Mouse (Mus musculus) lung, embryonic 15.5 days (tissue): Measurements from ENCODE around the gene Nebl. TPM values are rescaled to one million over a fixed set of nuclear protein-coding genes. Genes with fewer than 3 reads are reported as not detected.

ENCODE experiments used
- ATAC-seq: fragments of 200-750 bp; cut with Nextera tagmentation; 2 replicates; pipeline ENCODE4 v1.8.0; 2017; ENCODE audit warnings: moderate number of reproducible peaks, borderline replicate concordance; ENCODE audit not compliant: low FRiP score, low TSS enrichment; ENCODE audit errors: extremely low read depth
- H3K27ac ChIP-seq: fragments of 300-500 bp; sonication (generic); 2 replicates; pipeline ENCODE4 v1.5.1; 2015; ENCODE audit warnings: moderate library complexity, mild to moderate bottlenecking, inconsistent platforms
- H3K27me3 ChIP-seq: fragments of 300-500 bp; sonication (generic); 2 replicates; pipeline ENCODE4 v1.6.1; 2015; ENCODE audit warnings: inconsistent platforms
- H3K36me3 ChIP-seq: fragments of 300-500 bp; sonication (generic); 2 replicates; pipeline ENCODE4 v1.6.1; 2015; ENCODE audit warnings: inconsistent platforms
- H3K4me1 ChIP-seq: fragments of 300-500 bp; sonication (generic); 2 replicates; pipeline ENCODE4 v1.6.1; 2015; ENCODE audit warnings: inconsistent platforms
- H3K4me2 ChIP-seq: fragments of 300-500 bp; sonication (generic); 2 replicates; pipeline ENCODE4 v1.6.1; 2015; ENCODE audit warnings: inconsistent platforms, mild to moderate bottlenecking, moderate library complexity
- H3K4me3 ChIP-seq: fragments of 300-500 bp; sonication (generic); 2 replicates; pipeline ENCODE4 v1.5.1; 2015; ENCODE audit warnings: mild to moderate bottlenecking, inconsistent platforms
- H3K9ac ChIP-seq: fragments of 300-500 bp; sonication (generic); 2 replicates; pipeline ENCODE4 v1.6.1; 2015; ENCODE audit warnings: inconsistent platforms
- H3K9me3 ChIP-seq: fragments of 300-500 bp; sonication (generic); 2 replicates; pipeline ENCODE4 v1.6.1; 2016; ENCODE audit warnings: inconsistent platforms
- WGBS: fragments of 180-500 bp; shearing (Covaris S2); methylation state at CpG from one replicate; pipeline ENCODE4 v1.1.7; 2015; 5-methylcytosine and 5-hydroxymethylcytosine counted together
- polyA plus RNA-seq: library from polyadenylated mRNA; unstranded; fragments of >200 nt; fragmentation: Nextera tagmentation; extraction: Ambion mirVana; gene quantifications from 2 replicates; pipeline ENCODE4 v1.2.1, GENCODE M21; 2015

Nebl gene
- polyA plus RNA-seq, 1 experiment from 2014 or later = 44.9 TPM

- Histone ChIP-seq H3K4me3 (no peak overlapping the region), H3K9ac (no peak overlapping the region), H3K27me3 (peaks cover 4% of the 10 kb centered on the region; the same call in 1 of the 2 replicates), H3K36me3 (no peaks in the 10 kb centered on the region), H3K4me1 (peaks cover 33% of the 10 kb centered on the region), H3K27ac (no peak overlapping the region), H3K9me3 (no peaks in the 10 kb centered on the region), H3K4me2 (no peak overlapping the region; the same call in 1 of the 2 replicates)
- WGBS = 46% methylated on average over 5 of the region's 5 CpGs
- ATAC-seq = no peak
Measured at GRCm38 (mm10) chr2:17724405-17724804, 6.9 kb downstream of the Nebl start.

GRCm38 (mm10) chr2:17723268-17724019 is 7.8 kb downstream of the Nebl start:
- Histone ChIP-seq H3K36me3 (no peaks in the 10 kb centered on the region), H3K4me2 (peak overlapping the region; percentile 31), H3K27me3 (no peaks in the 10 kb centered on the region), H3K4me1 (peaks cover 35% of the 10 kb centered on the region), H3K9ac (no peak overlapping the region), H3K9me3 (no peaks in the 10 kb centered on the region), H3K4me3 (no peak overlapping the region), H3K27ac (peak overlapping the region; percentile 76)
- 22% methylated on average over 12 of the region's 12 CpGs for WGBS
- peak; percentile 73; the same call in 1 of the 2 replicates for ATAC-seq

- no peaks in the 10 kb centered on the region for H3K9me3 ChIP-seq
- H3K36me3 ChIP-seq = peaks cover 2% of the 10 kb centered on the region; the same call in 1 of the 2 replicates
- H3K4me3 ChIP-seq = no peak overlapping the region
- H3K4me1 ChIP-seq = peaks cover 35% of the 10 kb centered on the region
- H3K27ac ChIP-seq = peak overlapping the region; percentile 47
- H3K9ac ChIP-seq = no peak overlapping the region; the same call in 1 of the 2 replicates
- 38% methylated on average over 6 of the region's 6 CpGs for WGBS
- ATAC-seq = no peak
- H3K4me2 ChIP-seq = no peak overlapping the region; the same call in 1 of the 2 replicates
- H3K27me3 ChIP-seq = no peaks in the 10 kb centered on the region
Measured at GRCm38 (mm10) chr2:17721177-17721715, 10.0 kb downstream of the Nebl start.

- peak overlapping the region; percentile 53; the same call in 1 of the 2 replicates for H3K27ac ChIP-seq
Measured at GRCm38 (mm10) chr2:17718281-17718680, 13.0 kb downstream of the Nebl start.

GRCm38 (mm10) chr2:17717200-17717599 is 14.1 kb downstream of the Nebl start:
- 45% methylated on average over 2 of the region's 2 CpGs for WGBS
- ATAC-seq = no peak
- 0 out of 2 replicates have a peak overlapping the region, but pooled peaks have one; percentile 53 for H3K27ac ChIP-seq

More at GRCm38 (mm10) chr2:17718281-17718680, 13.0 kb downstream of the Nebl start:
- H3K4me3 ChIP-seq = no peak overlapping the region
- no peak overlapping the region for H3K9ac ChIP-seq
- peaks cover 5% of the 10 kb centered on the region; the same call in 1 of the 2 replicates for H3K36me3 ChIP-seq
- no peak for ATAC-seq
- 57% methylated on average over 1 of the region's 1 CpGs for WGBS
- H3K9me3 ChIP-seq = no peaks in the 10 kb centered on the region
- no peak overlapping the region for H3K4me2 ChIP-seq
- H3K27me3 ChIP-seq = no peaks in the 10 kb centered on the region
- peaks cover 32% of the 10 kb centered on the region for H3K4me1 ChIP-seq

GRCm38 (mm10) chr2:17715149-17715767 is 16.0 kb downstream of the Nebl start:
- WGBS = 64% methylated on average over 9 of the region's 9 CpGs
- Histone ChIP-seq H3K27ac (peak overlapping the region; percentile 31), H3K9me3 (no peaks in the 10 kb centered on the region), H3K27me3 (no peaks in the 10 kb centered on the region), H3K4me1 (peaks cover 10% of the 10 kb centered on the region; the same call in 1 of the 2 replicates), H3K9ac (no peak overlapping the region), H3K4me2 (no peak overlapping the region), H3K36me3 (peaks cover 5% of the 10 kb centered on the region; the same call in 1 of the 2 replicates), H3K4me3 (no peak overlapping the region)
- ATAC-seq = 0 out of 2 replicates have a peak, but pooled peaks have one; percentile 42

More at GRCm38 (mm10) chr2:17717200-17717599, 14.1 kb downstream of the Nebl start:
- Histone ChIP-seq H3K4me2 (no peak overlapping the region), H3K4me3 (no peak overlapping the region), H3K9me3 (no peaks in the 10 kb centered on the region), H3K27me3 (no peaks in the 10 kb centered on the region), H3K36me3 (peaks cover 5% of the 10 kb centered on the region; the same call in 1 of the 2 replicates), H3K9ac (no peak overlapping the region), H3K4me1 (peaks cover 25% of the 10 kb centered on the region)

- Histone ChIP-seq H3K9ac (no peak overlapping the region), H3K36me3 (peaks cover 5% of the 10 kb centered on the region; the same call in 1 of the 2 replicates), H3K4me2 (no peak overlapping the region), H3K4me3 (no peak overlapping the region), H3K4me1 (peaks cover 13% of the 10 kb centered on the region; the same call in 1 of the 2 replicates), H3K27me3 (no peaks in the 10 kb centered on the region), H3K27ac (no peak overlapping the region; the same call in 1 of the 2 replicates), H3K9me3 (no peaks in the 10 kb centered on the region)
- WGBS = 86% methylated on average over 14 of the region's 14 CpGs
- no peak for ATAC-seq
Measured at GRCm38 (mm10) chr2:17714661-17715060, 16.6 kb downstream of the Nebl start.

GRCm38 (mm10) chr2:17714124-17714523 is 17.1 kb downstream of the Nebl start:
- Histone ChIP-seq H3K27ac (no peak overlapping the region), H3K4me2 (no peak overlapping the region), H3K4me1 (peaks cover 13% of the 10 kb centered on the region; the same call in 1 of the 2 replicates), H3K9ac (no peak overlapping the region), H3K4me3 (no peak overlapping the region), H3K9me3 (no peaks in the 10 kb centered on the region), H3K36me3 (peaks cover 5% of the 10 kb centered on the region; the same call in 1 of the 2 replicates), H3K27me3 (no peaks in the 10 kb centered on the region)
- WGBS = 42% methylated on average over 4 of the region's 4 CpGs
- no peak for ATAC-seq

GRCm38 (mm10) chr2:17711216-17711615 is 20.0 kb downstream of the Nebl start:
- H3K36me3 ChIP-seq = peaks cover 3% of the 10 kb centered on the region; the same call in 1 of the 2 replicates
- no peak overlapping the region for H3K9ac ChIP-seq
- no peak overlapping the region for H3K4me3 ChIP-seq
- H3K9me3 ChIP-seq = no peaks in the 10 kb centered on the region
- H3K4me2 ChIP-seq = no peak overlapping the region
- ATAC-seq = no peak
- WGBS = 87% methylated on average over 5 of the region's 5 CpGs
- H3K4me1 ChIP-seq = peaks cover 7% of the 10 kb centered on the region; the same call in 1 of the 2 replicates
- no peaks in the 10 kb centered on the region for H3K27me3 ChIP-seq
- no peak overlapping the region for H3K27ac ChIP-seq

- Histone ChIP-seq H3K27ac (no peak overlapping the region), H3K27me3 (no peaks in the 10 kb centered on the region), H3K4me3 (no peak overlapping the region), H3K36me3 (peaks cover 2% of the 10 kb centered on the region; the same call in 1 of the 2 replicates), H3K9me3 (no peaks in the 10 kb centered on the region), H3K4me2 (no peak overlapping the region), H3K9ac (no peak overlapping the region), H3K4me1 (peaks cover 8% of the 10 kb centered on the region; the same call in 1 of the 2 replicates)
- no peak for ATAC-seq
- WGBS = 87% methylated on average over 2 of the region's 2 CpGs
Measured at GRCm38 (mm10) chr2:17710083-17710482, 21.2 kb downstream of the Nebl start.

GRCm38 (mm10) chr2:17705964-17706363 is 25.3 kb downstream of the Nebl start:
- H3K27ac ChIP-seq = no peak overlapping the region
- ATAC-seq = no peak
- H3K36me3 ChIP-seq = no peaks in the 10 kb centered on the region
- H3K9ac ChIP-seq = no peak overlapping the region
- no peak overlapping the region for H3K4me3 ChIP-seq
- H3K9me3 ChIP-seq = no peaks in the 10 kb centered on the region
- WGBS = 75% methylated on average over 5 of the region's 5 CpGs
- H3K4me2 ChIP-seq = no peak overlapping the region
- peaks cover 18% of the 10 kb centered on the region; the same call in 1 of the 2 replicates for H3K4me1 ChIP-seq
- H3K27me3 ChIP-seq = no peaks in the 10 kb centered on the region
